Mouse (Mus musculus) neural tube, embryonic 12.5 days (tissue): ENCODE measurements at regions not wholly inside any gene's neighbourhood (a gene's known extent, or its start where the extent isn't known, plus 50 kb on each side); places are given as distances from the start of the nearest gene placed in this dataset.

Experiments
- ATAC-seq: fragments of 200-750 bp; cut with Nextera tagmentation; 2 replicates; pipeline ENCODE4 v1.8.0; 2017; ENCODE audit warnings: low read depth, mild to moderate bottlenecking, moderate TSS enrichment, moderate library complexity; ENCODE audit not compliant: low FRiP score
- H3K27ac ChIP-seq: fragments of 300-500 bp; sonication (generic); 2 replicates; pipeline ENCODE4 v1.5.1; 2016
- H3K27me3 ChIP-seq: fragments of 300-500 bp; sonication (generic); replicated peaks from 2 replicates; pipeline ENCODE4 v1.6.1; 2016; ENCODE audit warnings: mild to moderate bottlenecking
- H3K36me3 ChIP-seq: fragments of 300-500 bp; sonication (generic); 2 replicates; pipeline ENCODE4 v1.6.1; 2016; ENCODE audit warnings: mild to moderate bottlenecking
- H3K4me1 ChIP-seq: fragments of 300-500 bp; sonication (generic); 2 replicates; pipeline ENCODE4 v1.6.1; 2016
- H3K4me2 ChIP-seq: fragments of 300-500 bp; sonication (generic); replicated peaks from 2 replicates; pipeline ENCODE4 v1.6.1; 2016; ENCODE audit warnings: mild to moderate bottlenecking
- H3K4me3 ChIP-seq: fragments of 300-500 bp; sonication (generic); 2 replicates; pipeline ENCODE4 v1.5.1; 2016
- H3K9ac ChIP-seq: fragments of 300-500 bp; sonication (generic); 2 replicates; pipeline ENCODE4 v1.6.1; 2016; ENCODE audit warnings: mild to moderate bottlenecking
- H3K9me3 ChIP-seq: fragments of 300-500 bp; sonication (generic); 2 replicates; pipeline ENCODE4 v1.6.1; 2016; ENCODE audit warnings: mild to moderate bottlenecking
- WGBS: fragments of 180-500 bp; shearing (Covaris S2); methylation state at CpG from one replicate; pipeline ENCODE4 v1.1.7; 2016; 5-methylcytosine and 5-hydroxymethylcytosine counted together

- WGBS, result 72% methylated on average over 1 of the region's 1 CpGs
- ATAC-seq, result no peak
- no peak overlapping the region for H3K27ac ChIP-seq
- peaks cover 11% of the 10 kb centered on the region for H3K9me3 ChIP-seq
- no peaks in the 10 kb centered on the region for H3K36me3 ChIP-seq
- no peak overlapping the region for H3K9ac ChIP-seq
- H3K4me1 ChIP-seq, result no peaks in the 10 kb centered on the region
- H3K4me3 ChIP-seq, result no peak overlapping the region
- H3K27me3 ChIP-seq, result no peaks in the 10 kb centered on the region
- no peak overlapping the region for H3K4me2 ChIP-seq
These were observed 152.8 kb downstream of the Diras2 start for GRCm38 (mm10) chr13:52378236-52378635.

GRCm38 (mm10) chr13:52389271-52389670 lies 141.8 kb downstream of the Diras2 start:
- no peak overlapping the region for H3K9ac ChIP-seq
- WGBS, result 88% methylated on average over 5 of the region's 5 CpGs
- H3K9me3 ChIP-seq, result no peaks in the 10 kb centered on the region
- H3K4me1 ChIP-seq, result no peaks in the 10 kb centered on the region
- no peak overlapping the region for H3K4me2 ChIP-seq
- no peaks in the 10 kb centered on the region for H3K36me3 ChIP-seq
- no peak overlapping the region for H3K27ac ChIP-seq
- no peak overlapping the region for H3K4me3 ChIP-seq
- ATAC-seq, result no peak
- no peaks in the 10 kb centered on the region for H3K27me3 ChIP-seq

GRCm38 (mm10) chr13:52395786-52396185 lies 135.3 kb downstream of the Diras2 start:
- no peaks in the 10 kb centered on the region for H3K36me3 ChIP-seq

DNA sequence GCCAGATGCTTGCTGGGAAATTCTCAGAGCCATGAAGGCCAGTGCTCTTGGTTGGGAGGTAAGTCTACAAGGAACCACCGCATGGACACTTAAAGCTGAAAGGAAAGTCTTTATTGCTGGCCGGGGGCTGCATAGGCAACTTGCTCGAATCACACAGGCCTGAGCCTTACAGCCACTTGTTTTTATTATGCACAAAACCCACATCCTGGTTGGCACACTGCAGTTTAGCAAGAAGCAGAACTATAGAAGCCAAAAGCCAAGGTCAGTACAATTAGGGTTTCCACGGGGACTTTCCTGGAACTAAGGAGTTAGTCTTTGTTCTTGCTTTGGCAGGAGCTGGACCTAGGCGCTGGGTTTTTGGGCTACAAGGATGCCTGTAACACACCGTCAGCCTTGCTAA lies 132.7 kb downstream of the Diras2 start:
- no peaks in the 10 kb centered on the region for H3K36me3 ChIP-seq
- H3K27me3 ChIP-seq, result no peaks in the 10 kb centered on the region
- no peak for ATAC-seq
- 0 out of 2 replicates have a peak, but pooled peaks cover 6% of the 10 kb centered on the region for H3K4me1 ChIP-seq
- no peak overlapping the region for H3K4me3 ChIP-seq
- 75% methylated on average over 6 of the region's 6 CpGs for WGBS
- no peak overlapping the region for H3K9ac ChIP-seq
- no peak overlapping the region for H3K4me2 ChIP-seq
- H3K27ac ChIP-seq, result no peak overlapping the region
- no peaks in the 10 kb centered on the region for H3K9me3 ChIP-seq

More at GRCm38 (mm10) chr13:52395786-52396185, 135.3 kb downstream of the Diras2 start:
- Histone ChIP-seq H3K9me3 (no peaks in the 10 kb centered on the region), H3K27me3 (no peaks in the 10 kb centered on the region), H3K4me2 (no peak overlapping the region), H3K27ac (no peak overlapping the region), H3K4me3 (no peak overlapping the region), H3K9ac (no peak overlapping the region), H3K4me1 (0 out of 2 replicates have a peak, but pooled peaks cover 6% of the 10 kb centered on the region)
- ATAC-seq, result no peak
- 90% methylated on average over 8 of the region's 8 CpGs for WGBS

DNA sequence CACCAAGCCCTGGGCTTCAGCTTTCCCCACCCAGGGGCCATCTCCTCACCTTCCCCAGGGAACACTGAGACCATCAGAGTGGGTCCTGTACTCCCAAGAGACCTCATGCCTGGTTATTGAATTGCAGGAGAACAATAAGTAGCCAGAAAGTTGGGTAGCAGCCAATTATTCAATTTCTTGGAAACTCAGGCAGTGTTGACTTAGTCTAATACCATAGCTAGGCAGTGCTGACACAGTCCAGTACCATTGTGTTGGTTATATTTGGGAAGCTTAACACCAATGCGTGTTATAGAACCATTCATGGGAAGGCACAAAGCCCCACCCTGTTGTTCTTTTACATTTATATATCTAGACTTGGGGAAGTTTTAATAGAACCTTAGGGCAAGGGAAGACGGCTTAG lies 131.9 kb downstream of the Diras2 start:
- H3K27ac ChIP-seq, result no peak overlapping the region
- 0 out of 2 replicates have a peak, but pooled peaks cover 6% of the 10 kb centered on the region for H3K4me1 ChIP-seq
- H3K36me3 ChIP-seq, result no peaks in the 10 kb centered on the region
- H3K27me3 ChIP-seq, result no peaks in the 10 kb centered on the region
- no peak overlapping the region for H3K9ac ChIP-seq
- H3K9me3 ChIP-seq, result no peaks in the 10 kb centered on the region
- no peak overlapping the region for H3K4me2 ChIP-seq
- WGBS, result 94% methylated on average over 2 of the region's 2 CpGs
- ATAC-seq, result no peak
- no peak overlapping the region for H3K4me3 ChIP-seq

- no peak for ATAC-seq
- no peak overlapping the region for H3K4me3 ChIP-seq
- no peaks in the 10 kb centered on the region for H3K9me3 ChIP-seq
- H3K4me1 ChIP-seq, result no peaks in the 10 kb centered on the region
- no peaks in the 10 kb centered on the region for H3K27me3 ChIP-seq
- no peak overlapping the region for H3K9ac ChIP-seq
- no peak overlapping the region for H3K27ac ChIP-seq
- H3K4me2 ChIP-seq, result no peak overlapping the region
- H3K36me3 ChIP-seq, result no peaks in the 10 kb centered on the region
- WGBS, result 92% methylated on average over 3 of the region's 3 CpGs
These were observed 127.3 kb downstream of the Diras2 start for GRCm38 (mm10) chr13:52403805-52404204.

DNA sequence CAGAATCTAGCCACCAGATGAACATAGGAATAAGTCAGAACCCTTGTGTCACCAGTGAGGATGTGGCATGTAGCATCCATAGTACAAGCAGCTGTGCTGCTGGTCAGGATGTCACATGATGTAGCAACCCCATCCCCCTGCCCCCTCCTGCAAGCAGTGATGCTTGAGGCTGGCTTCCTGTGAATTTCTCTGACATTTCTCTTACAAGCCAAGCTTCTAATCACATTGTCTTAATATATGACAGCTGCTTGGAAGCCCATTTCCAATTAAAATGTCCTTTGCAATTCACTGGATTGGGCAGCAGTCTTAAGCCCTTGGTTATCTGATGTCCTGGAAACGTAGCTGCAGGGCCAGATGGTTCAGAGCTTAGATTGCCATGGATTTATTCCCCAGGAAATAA lies 114.8 kb downstream of the Diras2 start:
- Histone ChIP-seq H3K4me2 (no peak overlapping the region), H3K27me3 (no peaks in the 10 kb centered on the region), H3K27ac (no peak overlapping the region), H3K4me3 (no peak overlapping the region), H3K36me3 (no peaks in the 10 kb centered on the region), H3K4me1 (no peaks in the 10 kb centered on the region), H3K9me3 (peaks cover 18% of the 10 kb centered on the region; the same call in 1 of the 2 replicates), H3K9ac (no peak overlapping the region)
- no peak for ATAC-seq
- WGBS, result 60% methylated on average over 1 of the region's 1 CpGs

- Histone ChIP-seq H3K9ac (no peak overlapping the region), H3K4me3 (no peak overlapping the region), H3K4me1 (no peaks in the 10 kb centered on the region), H3K36me3 (no peaks in the 10 kb centered on the region), H3K9me3 (no peaks in the 10 kb centered on the region), H3K4me2 (no peak overlapping the region), H3K27me3 (no peaks in the 10 kb centered on the region), H3K27ac (no peak overlapping the region)
- no peak for ATAC-seq
- 92% methylated on average over 3 of the region's 3 CpGs for WGBS
These were observed 108.6 kb downstream of the Diras2 start for GRCm38 (mm10) chr13:52422456-52422855.

GRCm38 (mm10) chr13:52428527-52428926 lies 102.6 kb downstream of the Diras2 start:
- H3K27ac ChIP-seq, result no peak overlapping the region
- no peak overlapping the region for H3K9ac ChIP-seq
- no peak for ATAC-seq
- H3K36me3 ChIP-seq, result no peaks in the 10 kb centered on the region
- no peaks in the 10 kb centered on the region for H3K4me1 ChIP-seq
- H3K4me3 ChIP-seq, result no peak overlapping the region
- no peaks in the 10 kb centered on the region for H3K9me3 ChIP-seq
- WGBS, result 89% methylated on average over 5 of the region's 5 CpGs
- no peaks in the 10 kb centered on the region for H3K27me3 ChIP-seq
- H3K4me2 ChIP-seq, result no peak overlapping the region

GRCm38 (mm10) chr13:52436756-52437155 lies 94.3 kb downstream of the Diras2 start:
- Histone ChIP-seq H3K27me3 (no peaks in the 10 kb centered on the region), H3K27ac (no peak overlapping the region), H3K9ac (no peak overlapping the region), H3K4me2 (no peak overlapping the region), H3K9me3 (no peaks in the 10 kb centered on the region), H3K4me3 (no peak overlapping the region), H3K4me1 (no peaks in the 10 kb centered on the region), H3K36me3 (no peaks in the 10 kb centered on the region)
- WGBS, result 88% methylated on average over 8 of the region's 8 CpGs
- ATAC-seq, result no peak

GRCm38 (mm10) chr13:52445513-52445912 lies 85.6 kb downstream of the Diras2 start:
- H3K9me3 ChIP-seq, result no peaks in the 10 kb centered on the region
- no peak overlapping the region for H3K27ac ChIP-seq
- ATAC-seq, result no peak
- H3K9ac ChIP-seq, result no peak overlapping the region
- H3K36me3 ChIP-seq, result no peaks in the 10 kb centered on the region
- no peak overlapping the region for H3K4me2 ChIP-seq
- H3K4me1 ChIP-seq, result no peaks in the 10 kb centered on the region
- no peaks in the 10 kb centered on the region for H3K27me3 ChIP-seq
- 88% methylated on average over 10 of the region's 10 CpGs for whole genome bisulfite sequencing
- H3K4me3 ChIP-seq, result no peak overlapping the region

DNA sequence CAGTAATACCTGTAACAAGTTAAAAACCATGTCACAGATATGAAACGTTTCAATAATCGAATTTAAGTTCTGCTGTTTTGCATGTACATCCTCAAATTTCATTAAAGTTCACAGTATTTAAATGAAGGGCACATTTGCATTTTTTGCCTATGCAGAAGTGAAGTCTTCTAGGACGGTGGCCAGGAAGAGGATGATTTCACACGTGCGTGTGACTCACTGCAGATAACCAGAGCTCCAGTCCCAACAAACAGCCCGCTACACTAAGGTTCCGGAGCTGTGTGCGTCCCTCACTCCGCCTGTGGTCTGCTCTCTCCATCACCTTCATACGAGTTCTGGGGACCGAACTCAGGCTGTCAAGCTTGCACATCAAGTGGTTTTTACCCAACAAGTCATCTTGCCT lies 82.2 kb downstream of the Diras2 start:
- no peaks in the 10 kb centered on the region for H3K27me3 ChIP-seq
- ATAC-seq, result no peak
- H3K4me2 ChIP-seq, result no peak overlapping the region
- 88% methylated on average over 11 of the region's 11 CpGs for WGBS
- no peak overlapping the region for H3K4me3 ChIP-seq
- no peaks in the 10 kb centered on the region for H3K36me3 ChIP-seq
- H3K4me1 ChIP-seq, result no peaks in the 10 kb centered on the region; the same call in 1 of the 2 replicates
- H3K9ac ChIP-seq, result no peak overlapping the region
- no peaks in the 10 kb centered on the region for H3K9me3 ChIP-seq
- no peak overlapping the region for H3K27ac ChIP-seq

GRCm38 (mm10) chr13:52451486-52451885 lies 79.6 kb downstream of the Diras2 start:
- WGBS, result 65% methylated on average over 9 of the region's 9 CpGs
- H3K27me3 ChIP-seq, result no peaks in the 10 kb centered on the region
- no peak overlapping the region for H3K4me2 ChIP-seq
- H3K9me3 ChIP-seq, result no peaks in the 10 kb centered on the region
- no peak overlapping the region for H3K4me3 ChIP-seq
- no peak for ATAC-seq
- no peak overlapping the region for H3K27ac ChIP-seq
- no peaks in the 10 kb centered on the region for H3K36me3 ChIP-seq
- no peaks in the 10 kb centered on the region; the same call in 1 of the 2 replicates for H3K4me1 ChIP-seq
- no peak overlapping the region for H3K9ac ChIP-seq
